Mouse (Mus musculus) activated CD4-positive, CD25-positive, alpha-beta regulatory T cell, adult 4 months (primary cell): ENCODE data around the gene Olfr823. TPM values are rescaled to one million over a fixed set of nuclear protein-coding genes. Genes with fewer than 3 reads are reported as not detected.
A peak's percentile ranks its signal among the peaks of the same experiment; 100 is the strongest.
"Not testable (repeated sequence)": the region's sequence is repeated elsewhere in the genome, so short reads cannot be mapped to it uniquely, and the experiment has no call there.

ENCODE experiments used
- ATAC-seq: one replicate; pipeline ENCODE4 v1.8.0; 2017
- polyA plus RNA-seq, 2 experiments: library from polyadenylated mRNA; unstranded; fragments of 100-300 nt; shearing (Covaris generic); gene quantifications; one replicate each; pipeline ENCODE4 v1.2.1; 2017

Olfr823 gene
- not detected for polyA plus RNA-seq

- ATAC-seq: not testable (repeated sequence)
Measured at GRCm38 (mm10) chr10:130115283-130115682, at the start of gene Olfr823. Gene Olfr823, minus strand, starts transcription at chr10:130115383.

GRCm38 (mm10) chr10:130144121-130144520 is 28.9 kb upstream of the Olfr823 start:
- no peak for ATAC-seq

GRCm38 (mm10) chr10:130142481-130142880 is 27.3 kb upstream of the Olfr823 start:
- ATAC-seq: not testable (repeated sequence)

- ATAC-seq: no peak
Measured at GRCm38 (mm10) chr10:130134811-130135210, 19.6 kb upstream of the Olfr823 start.

- not testable (repeated sequence) for ATAC-seq
Measured at GRCm38 (mm10) chr10:130129900-130130299, 14.7 kb upstream of the Olfr823 start, which contains the start of gene Olfr824. Gene Olfr824, minus strand, starts transcription at chr10:130130000.

- ATAC-seq: not testable (repeated sequence)
Measured at GRCm38 (mm10) chr10:130116045-130116444, 862 bp upstream of the Olfr823 start.

- ATAC-seq: no peak
Measured at GRCm38 (mm10) chr10:130096104-130096503, 19.1 kb downstream of the Olfr823 start.

- ATAC-seq: peak; percentile 52
Measured at GRCm38 (mm10) chr10:130092838-130093440, 22.2 kb downstream of the Olfr823 start.

GRCm38 (mm10) chr10:130070910-130071309 is 44.3 kb downstream of the Olfr823 start, which contains the start of gene Olfr822:
Gene Olfr822, plus strand, starts transcription at chr10:130071210.
- no peak for ATAC-seq

Other genes starting within 250 kb of the Olfr823 start
- under 1 TPM in 1 of 2 experiments, not detected in 1; 0.15 TPM for gene Olfr814, start 235.5 kb downstream of the Olfr823 start, polyA plus RNA-seq
- not detected for gene Olfr815, start 209.5 kb downstream of the Olfr823 start, polyA plus RNA-seq
- under 1 TPM in 1 of 2 experiments, not detected in 1; 0.25 TPM for gene Olfr816, start 199.8 kb downstream of the Olfr823 start, polyA plus RNA-seq
- not detected for gene Olfr818, start 166.3 kb downstream of the Olfr823 start, polyA plus RNA-seq
- gene Olfr819, start 148.1 kb downstream of the Olfr823 start, polyA plus RNA-seq: not detected
- not detected for gene Olfr247, start 139.2 kb downstream of the Olfr823 start, polyA plus RNA-seq
- gene Gm10310, start 130.3 kb downstream of the Olfr823 start, polyA plus RNA-seq: not detected
- gene Olfr820, start 102.8 kb downstream of the Olfr823 start, polyA plus RNA-seq: not detected
- gene Olfr821, start 85.0 kb downstream of the Olfr823 start, polyA plus RNA-seq: not detected
- under 1 TPM in 1 of 2 experiments, not detected in 1; 0.33 TPM for gene Olfr822, start 44.2 kb downstream of the Olfr823 start, polyA plus RNA-seq
- gene Olfr824, start 14.6 kb upstream of the Olfr823 start, polyA plus RNA-seq: not detected
- gene Olfr825, start 51.4 kb upstream of the Olfr823 start, polyA plus RNA-seq: not detected
- under 1 TPM in 1 of 2 experiments, not detected in 1; 0.12 TPM for gene Olfr826, start 68.8 kb upstream of the Olfr823 start, polyA plus RNA-seq
- gene Olfr827, start 99.0 kb upstream of the Olfr823 start, polyA plus RNA-seq: not detected
- gene Neurod4, start 164.9 kb upstream of the Olfr823 start, polyA plus RNA-seq: under 1 TPM in 1 of 2 experiments, not detected in 1; 0.14 TPM
- 100 to 1,000 TPM; 277 to 337 TPM for gene Tespa1, start 207.5 kb upstream of the Olfr823 start, polyA plus RNA-seq